Mouse (Mus musculus): ENCODE data around the gene Mdfi. TPM values are rescaled to one million over a fixed set of nuclear protein-coding genes. Genes with fewer than 3 reads are reported as not detected.

The Mdfi gene
- 1 to 10 TPM; 1.5 to 1.7 TPM for total RNA-seq (2021)

DNA sequence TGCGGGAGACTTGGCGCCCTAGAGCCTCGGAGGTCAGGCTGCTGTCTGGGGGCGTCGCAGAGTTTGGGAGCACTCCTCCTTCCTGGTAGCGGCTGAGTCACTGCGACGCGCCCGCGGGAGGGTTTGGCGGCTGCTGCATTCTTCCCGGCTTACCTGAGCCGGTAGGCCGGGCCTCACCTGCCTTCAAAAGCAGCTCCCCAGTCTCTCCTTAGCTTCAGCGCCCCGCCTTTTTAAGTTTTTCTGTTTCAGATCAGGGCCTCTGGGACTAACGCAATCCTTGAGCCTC is at the start of gene Mdfi:
Gene Mdfi, minus strand, starts transcription at position 210 of the 286 bp plus-strand sequence.
- DNase-seq (ENCODE audit: extremely low spot score in 1 of 2, low spot score in 2 of 2) = no peak
- intact Hi-C loops (cut with DNase I) = no loop called here

DNA sequence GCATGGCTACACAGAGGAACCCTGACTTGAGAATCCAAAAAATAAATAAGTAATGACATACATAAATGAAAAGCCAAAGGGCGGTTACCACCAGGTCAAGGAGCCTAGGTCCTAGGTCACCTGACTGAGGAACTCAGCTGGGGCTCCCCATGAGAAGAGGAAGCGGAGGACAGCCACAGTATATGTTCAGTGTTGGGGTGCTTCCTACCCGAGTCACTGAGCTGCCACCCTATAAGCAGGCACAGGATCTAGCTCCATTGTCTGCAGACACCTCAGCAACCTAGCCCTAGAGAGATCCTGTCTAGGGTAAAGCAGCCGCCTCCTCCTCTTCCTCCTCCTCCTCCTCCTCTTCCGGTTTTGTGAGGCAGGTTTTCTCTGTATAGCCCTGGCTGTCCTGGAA is 48.6 kb upstream of the Mdfi start:
- DNase-seq (ENCODE audit: extremely low spot score in 1 of 2, low spot score in 2 of 2) = no peak
- intact Hi-C loops (cut with DNase I) = no loop called here

DNA sequence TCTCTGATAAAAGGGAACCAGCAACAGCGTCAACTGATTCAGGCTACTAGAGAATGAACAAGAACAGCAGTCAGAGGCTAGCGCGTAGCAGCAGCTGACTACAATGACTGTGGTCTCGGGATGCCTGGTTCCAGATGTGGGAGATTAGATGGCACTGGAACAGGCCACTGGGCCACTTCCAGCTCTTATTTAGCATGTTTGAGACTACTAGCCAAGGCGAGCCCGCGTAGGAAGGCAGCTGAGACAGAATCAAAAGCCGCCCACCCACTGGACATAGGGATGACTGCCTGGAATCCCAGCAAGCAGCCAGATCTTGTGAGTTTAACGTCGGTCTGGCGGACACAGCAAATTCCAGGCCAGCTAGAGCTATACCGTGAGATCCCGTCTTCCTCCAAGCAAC is 46.8 kb upstream of the Mdfi start:
- DNase-seq (ENCODE audit: extremely low spot score in 1 of 2, low spot score in 2 of 2) = no peak
- intact Hi-C loops (cut with DNase I) = no loop called here

DNA sequence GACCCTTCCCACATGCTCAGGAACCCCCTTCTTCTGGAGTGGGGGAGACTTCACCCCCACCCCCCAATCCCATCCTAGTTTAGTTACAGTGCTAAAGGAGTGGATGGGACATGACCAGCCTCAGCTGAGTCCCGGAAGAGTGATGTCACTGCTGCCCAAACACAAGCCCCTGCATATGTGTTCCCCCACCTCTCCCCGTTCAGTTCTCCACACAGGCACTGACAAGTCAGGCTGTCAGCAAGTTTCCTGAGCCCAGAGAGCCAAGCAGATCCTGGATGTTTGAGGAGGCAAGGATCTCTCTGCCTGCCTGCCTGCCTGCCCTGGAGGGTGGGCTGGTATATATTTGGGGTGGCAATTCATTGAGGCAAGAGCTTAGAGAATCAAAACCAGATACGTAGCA is 44.7 kb upstream of the Mdfi start:
- intact Hi-C loops (cut with DNase I) = loop anchor here (5.0 kb wide), 1 partner anchor 168 kb away; no protein-coding TSS in a partner anchor
- DNase-seq (ENCODE audit: extremely low spot score in 1 of 2, low spot score in 2 of 2) = no peak

DNA sequence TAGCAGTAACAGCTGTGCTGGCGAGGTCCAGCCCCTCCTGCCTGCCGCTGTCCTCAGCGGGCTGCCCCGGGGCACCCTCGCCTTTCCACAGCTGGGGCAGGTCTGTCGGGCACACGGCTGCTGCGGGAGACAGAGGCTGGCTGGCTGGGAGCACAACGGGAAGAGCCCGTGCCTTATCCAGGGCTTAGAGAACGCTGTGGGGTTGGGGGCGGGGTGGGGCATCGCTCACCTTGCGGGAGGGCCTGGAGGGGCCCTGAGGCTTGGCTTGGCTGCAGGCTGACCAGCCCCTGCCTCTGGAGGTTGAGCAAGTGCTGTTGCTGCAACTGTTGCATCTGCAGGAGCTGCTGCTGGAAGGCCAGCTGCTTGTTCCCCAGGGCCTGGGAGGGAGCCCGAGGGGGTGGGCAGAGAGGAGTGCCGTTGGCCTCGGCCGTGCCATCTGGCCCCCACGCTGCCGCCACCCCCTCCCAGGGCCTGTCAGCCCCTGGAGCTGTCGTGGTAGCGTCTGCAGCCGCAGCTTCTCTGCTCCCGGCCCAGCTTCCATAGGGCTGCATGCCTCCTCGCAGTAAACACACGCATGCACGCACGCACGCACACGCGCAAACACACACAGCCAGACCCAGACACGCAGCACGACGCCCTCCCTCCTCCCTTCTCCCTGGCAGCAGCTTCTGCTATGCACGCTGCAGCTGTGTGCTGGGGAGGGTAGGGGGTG is 44.0 kb upstream of the Mdfi start:
- intact Hi-C loops (cut with DNase I) = loop anchor here (5.0 kb wide), 1 partner anchor 169 kb away; no protein-coding TSS in a partner anchor
- peak; percentile 64 to 82 for DNase-seq (ENCODE audit: extremely low spot score in 1 of 2, low spot score in 2 of 2)

DNA sequence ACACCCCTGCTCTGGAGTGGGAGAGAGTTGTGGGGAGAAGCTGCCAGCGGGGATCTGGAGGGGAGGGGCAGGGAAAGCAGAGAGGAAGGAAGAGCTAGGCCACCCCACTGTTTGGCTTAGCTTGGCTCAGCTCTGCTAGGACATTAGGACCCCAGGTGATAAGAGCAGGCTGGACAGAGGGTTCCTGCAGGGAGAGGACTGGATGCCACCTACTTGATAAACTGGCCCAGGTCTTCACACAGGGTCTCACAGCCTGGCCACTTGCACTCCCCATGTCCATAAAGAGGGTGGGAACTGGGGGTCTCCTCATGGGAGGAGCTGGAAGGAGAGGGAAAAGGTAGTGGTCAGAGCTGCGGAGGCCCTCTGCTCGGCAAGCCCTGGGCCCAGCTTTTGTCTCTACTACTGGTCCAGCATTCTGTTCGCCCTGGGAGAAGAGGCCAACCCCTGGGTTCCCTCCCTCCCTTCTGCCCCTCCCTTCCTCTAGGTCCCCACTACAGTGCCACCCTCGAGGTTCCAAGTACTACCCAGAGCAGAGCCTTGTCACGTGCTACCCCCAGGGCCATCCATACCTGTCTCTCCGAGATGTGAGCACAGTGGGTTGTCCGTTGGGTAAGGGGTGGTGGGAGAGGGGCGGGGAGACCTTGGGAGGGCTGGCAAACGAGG is 43.4 kb upstream of the Mdfi start:
- intact Hi-C loops (cut with DNase I) = loop anchor here (5.0 kb wide), 1 partner anchor 169 kb away; no protein-coding TSS in a partner anchor

DNA sequence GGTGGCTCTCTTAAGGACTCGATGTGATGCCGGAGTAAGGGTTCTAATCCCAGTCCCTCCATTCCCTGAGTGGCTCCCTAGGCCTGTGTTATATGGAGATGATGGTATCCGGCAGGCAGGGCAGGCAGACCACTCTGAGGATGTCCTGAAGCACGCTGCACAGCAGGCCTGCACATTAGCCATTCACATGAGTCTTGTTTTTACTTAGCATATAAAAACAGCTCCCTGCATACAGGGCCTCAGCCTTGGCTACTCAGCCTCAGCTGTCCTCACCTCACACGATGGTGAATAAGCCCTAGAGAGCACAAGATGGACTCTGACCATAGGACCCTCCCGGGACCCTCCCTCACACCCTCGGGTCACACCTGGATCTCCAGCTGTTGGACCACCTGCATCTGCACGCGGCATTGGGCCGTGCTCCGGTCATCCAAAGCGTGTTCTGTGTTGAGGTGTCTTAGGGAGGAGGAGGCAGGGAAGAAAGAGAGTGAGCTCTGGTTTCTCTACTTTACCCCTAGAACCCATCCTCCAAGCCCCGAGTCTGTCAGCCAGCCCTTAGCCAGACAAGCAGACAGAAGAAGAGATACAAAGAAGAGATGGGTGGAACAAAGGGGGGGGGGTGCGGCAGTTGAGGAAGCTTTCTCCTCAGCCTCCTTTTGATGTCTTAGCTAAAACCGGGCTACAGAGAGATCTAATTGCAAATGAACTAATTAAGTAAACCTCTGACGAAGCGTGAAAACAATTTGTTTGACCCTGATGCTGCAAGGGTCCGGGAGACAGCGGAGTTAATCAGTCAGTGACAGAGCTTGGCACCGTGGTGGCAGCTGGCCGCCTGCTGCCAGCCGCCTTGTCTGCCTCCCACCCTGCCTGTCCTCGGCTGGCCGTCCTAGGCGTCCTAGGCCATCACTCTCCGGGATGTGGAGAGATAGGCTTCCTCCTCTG is 42.6 kb upstream of the Mdfi start:
- DNase-seq (ENCODE audit: extremely low spot score in 1 of 2, low spot score in 2 of 2) = no peak
- intact Hi-C loops (cut with DNase I) = loop anchor here (5.0 kb wide), 1 partner anchor 170 kb away; no protein-coding TSS in a partner anchor

More for the DNA sequence above, 43.4 kb upstream of the Mdfi start:
- DNase-seq (ENCODE audit: extremely low spot score in 1 of 2, low spot score in 2 of 2) = no peak

DNA sequence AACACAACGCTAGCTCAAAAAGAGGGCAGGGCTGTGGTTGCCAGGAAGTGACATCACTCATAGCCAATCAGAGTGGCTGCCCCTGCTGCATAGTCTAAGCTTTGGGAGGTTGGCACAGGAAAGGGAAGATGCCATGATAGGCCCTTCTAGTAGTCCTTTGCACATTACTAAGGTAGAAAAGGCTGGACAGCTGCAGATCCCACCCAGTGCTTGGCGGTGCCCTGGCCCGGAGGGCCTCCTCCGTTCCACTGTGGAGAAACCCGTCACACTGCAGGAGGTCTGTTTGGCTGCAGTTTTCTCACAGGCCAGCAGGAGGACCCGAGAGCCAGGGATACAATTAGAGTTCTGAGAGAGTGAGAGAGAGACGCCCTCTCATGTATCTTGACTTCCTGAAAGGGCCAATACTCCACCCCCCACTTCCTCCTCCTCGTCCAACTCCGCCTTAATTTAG is 38.9 kb upstream of the Mdfi start:
- intact Hi-C loops (cut with DNase I) = loop anchor here (5.0 kb wide), 1 partner anchor 224 kb away; no protein-coding TSS in a partner anchor

DNA sequence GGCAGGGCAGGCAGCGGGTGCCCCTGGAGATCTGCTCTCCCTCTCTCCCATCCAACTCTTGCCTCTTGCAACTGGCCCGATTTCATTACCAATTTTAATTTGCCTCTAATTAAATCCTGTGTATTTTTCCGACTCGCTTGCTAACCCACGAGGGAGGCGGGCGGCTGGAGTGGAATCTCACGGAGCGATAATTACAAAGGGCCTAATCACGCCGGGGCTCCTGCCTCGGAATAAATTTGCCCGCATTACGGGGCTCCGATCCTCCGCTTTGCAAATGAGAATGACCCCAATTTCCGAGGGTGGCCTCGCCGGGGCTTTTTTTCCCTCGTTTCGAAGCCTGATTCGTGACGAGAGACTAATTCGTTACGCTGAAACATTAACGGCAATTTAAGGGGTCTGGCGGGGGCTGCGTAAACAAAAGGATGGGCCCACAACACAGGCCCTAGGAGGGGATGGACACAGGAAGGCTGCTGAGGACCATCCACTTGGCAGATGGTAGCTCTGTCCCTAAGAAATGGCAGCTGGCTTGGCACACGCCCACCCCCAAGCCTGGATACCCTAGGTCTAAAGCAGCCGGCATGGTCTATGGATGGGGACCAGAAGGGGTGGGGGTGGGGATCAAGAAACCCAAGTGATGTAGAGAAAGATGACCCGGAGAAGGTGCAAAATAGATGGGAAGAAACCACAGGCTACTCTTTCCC is 38.0 kb upstream of the Mdfi start:
- peak in 1 of 2 experiments; percentile 40 for DNase-seq (ENCODE audit: extremely low spot score in 1 of 2, low spot score in 2 of 2)
- intact Hi-C loops (cut with DNase I) = loop anchor here (5.0 kb wide), 1 partner anchor 225 kb away; no protein-coding TSS in a partner anchor

More for the DNA sequence above, 38.9 kb upstream of the Mdfi start:
- DNase-seq (ENCODE audit: extremely low spot score in 1 of 2, low spot score in 2 of 2) = peak; percentile 81 to 86

DNA sequence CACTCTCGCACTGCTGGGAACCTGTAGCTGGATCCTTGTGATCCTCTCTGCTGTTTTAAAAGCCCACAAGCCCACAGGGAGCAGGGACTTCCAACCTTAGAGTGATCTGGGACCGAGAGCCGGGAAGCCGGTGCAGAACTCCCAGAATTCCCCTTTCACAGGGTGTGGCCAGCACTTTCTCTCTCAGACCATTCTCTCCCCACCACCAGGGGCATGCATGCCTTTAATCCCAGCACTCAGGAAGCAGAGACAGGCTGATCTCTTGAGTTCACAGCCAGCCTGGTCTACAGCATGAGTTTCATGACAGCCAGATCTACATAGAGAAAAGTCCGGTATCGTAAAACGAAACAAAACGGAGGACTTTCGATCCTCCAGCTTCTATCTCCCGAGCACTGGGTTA is 35.4 kb upstream of the Mdfi start:
- DNase-seq (ENCODE audit: extremely low spot score in 1 of 2, low spot score in 2 of 2) = no peak
- intact Hi-C loops (cut with DNase I) = loop anchor here (5.0 kb wide), 1 partner anchor 227 kb away; no protein-coding TSS in a partner anchor

DNA sequence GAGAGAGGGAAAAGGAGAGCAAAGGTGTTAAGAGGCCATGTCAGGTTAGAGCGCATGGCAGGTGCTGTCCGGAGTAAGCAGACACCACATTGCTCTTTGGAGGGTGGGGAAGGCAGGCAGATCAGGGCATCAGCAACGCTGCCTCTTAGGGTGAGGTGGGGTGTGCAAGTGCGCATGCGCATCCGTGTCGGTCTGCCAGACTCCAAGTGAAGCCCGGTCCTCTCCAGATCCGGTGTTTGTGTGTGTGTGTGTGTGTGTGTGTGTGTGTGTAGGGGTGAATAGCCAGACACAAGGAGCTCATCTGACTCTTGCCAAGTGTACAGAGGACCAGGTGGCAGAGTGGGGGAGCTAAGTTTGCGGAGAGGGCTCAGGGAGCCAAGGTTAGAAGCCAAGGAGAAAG is 31.5 kb upstream of the Mdfi start:
- DNase-seq (ENCODE audit: extremely low spot score in 1 of 2, low spot score in 2 of 2) = no peak
- intact Hi-C loops (cut with DNase I) = no loop called here

DNA sequence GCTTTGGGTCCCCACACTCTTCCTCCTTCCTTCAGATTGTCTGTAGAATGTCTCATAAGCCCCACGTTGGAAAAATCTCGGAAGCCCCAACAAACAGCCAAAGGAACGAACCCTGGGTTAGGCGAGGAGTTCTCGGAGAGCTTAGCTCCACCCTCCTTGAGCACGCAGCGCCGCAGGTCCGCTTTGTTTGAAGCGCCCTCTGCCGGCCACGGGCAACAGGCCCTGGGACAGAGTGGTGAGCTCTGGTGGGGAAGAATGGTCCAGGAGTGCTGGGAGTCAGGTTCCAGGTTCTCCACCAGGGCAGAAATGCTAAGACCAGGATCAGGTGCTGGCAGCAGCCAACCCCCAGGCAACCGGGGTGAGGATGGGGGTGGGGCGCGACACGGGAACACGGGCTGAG is 30.0 kb upstream of the Mdfi start:
- peak; percentile 56 to 91 for DNase-seq (ENCODE audit: extremely low spot score in 1 of 2, low spot score in 2 of 2)
- intact Hi-C loops (cut with DNase I) = loop anchor here (2.0 kb wide), 1 partner anchor 72 kb away; no protein-coding TSS in a partner anchor

DNA sequence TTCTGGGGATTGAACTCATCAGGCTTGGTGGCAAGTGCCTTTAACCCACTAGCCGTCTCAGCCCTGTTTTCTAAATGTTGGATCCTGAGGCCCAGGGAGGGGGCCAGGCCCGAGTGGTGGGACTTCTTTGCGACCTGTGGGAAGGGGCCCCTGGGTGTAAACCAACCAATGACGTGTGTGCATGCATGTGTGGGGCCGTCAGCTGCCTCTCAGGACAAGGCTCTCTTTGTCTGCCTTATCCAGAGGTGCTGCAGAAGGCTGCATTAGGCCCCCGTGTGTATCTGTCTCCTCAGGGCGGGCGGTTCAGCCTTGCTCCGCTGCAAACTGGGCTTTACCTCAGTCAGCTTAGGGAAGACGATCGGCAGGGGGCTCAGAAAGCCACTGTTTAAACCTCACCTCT is 28.9 kb upstream of the Mdfi start:
- intact Hi-C loops (cut with DNase I) = no loop called here
- no peak for DNase-seq (ENCODE audit: extremely low spot score in 1 of 2, low spot score in 2 of 2)

DNA sequence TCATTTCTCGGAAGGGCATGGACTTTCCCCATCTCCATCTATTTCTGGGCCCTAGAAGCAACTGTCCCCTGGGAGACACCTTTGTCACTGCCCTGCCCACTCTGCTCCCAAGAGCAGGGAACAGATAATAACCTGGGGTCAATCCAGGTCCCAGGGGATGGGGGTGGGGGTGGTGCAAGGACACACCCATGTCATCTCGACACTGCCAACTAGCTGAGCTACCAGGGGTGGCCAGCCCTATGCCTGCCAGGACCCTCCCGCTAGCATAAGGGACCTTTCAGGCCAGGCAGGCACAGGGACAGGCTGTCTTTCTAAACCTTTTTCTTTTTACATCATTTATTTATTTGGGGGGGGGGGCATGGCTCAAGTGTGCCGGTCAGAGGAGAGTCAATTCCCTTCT is 28.5 kb upstream of the Mdfi start:
- intact Hi-C loops (cut with DNase I) = no loop called here
- no peak for DNase-seq (ENCODE audit: extremely low spot score in 1 of 2, low spot score in 2 of 2)

DNA sequence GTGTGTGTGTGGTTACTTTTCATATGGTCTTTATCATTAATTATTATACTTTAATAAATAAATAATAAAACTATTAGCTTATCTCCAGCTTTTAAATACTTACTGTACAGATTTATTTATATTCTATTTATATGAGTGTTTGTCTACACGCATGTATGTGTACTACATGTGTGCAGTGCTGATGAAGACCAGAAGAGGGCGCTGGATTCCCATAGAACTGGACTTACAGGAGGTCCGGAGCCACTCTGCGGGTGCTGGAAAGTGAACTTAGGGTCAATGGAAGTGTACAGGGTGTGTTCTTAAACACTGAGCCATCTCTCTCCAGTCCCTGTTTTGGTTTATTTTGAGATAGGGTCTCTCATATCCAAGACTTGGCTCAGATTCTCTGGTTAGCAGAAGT is 21.1 kb upstream of the Mdfi start:
- intact Hi-C loops (cut with DNase I) = no loop called here
- DNase-seq (ENCODE audit: extremely low spot score in 1 of 2, low spot score in 2 of 2) = no peak

DNA sequence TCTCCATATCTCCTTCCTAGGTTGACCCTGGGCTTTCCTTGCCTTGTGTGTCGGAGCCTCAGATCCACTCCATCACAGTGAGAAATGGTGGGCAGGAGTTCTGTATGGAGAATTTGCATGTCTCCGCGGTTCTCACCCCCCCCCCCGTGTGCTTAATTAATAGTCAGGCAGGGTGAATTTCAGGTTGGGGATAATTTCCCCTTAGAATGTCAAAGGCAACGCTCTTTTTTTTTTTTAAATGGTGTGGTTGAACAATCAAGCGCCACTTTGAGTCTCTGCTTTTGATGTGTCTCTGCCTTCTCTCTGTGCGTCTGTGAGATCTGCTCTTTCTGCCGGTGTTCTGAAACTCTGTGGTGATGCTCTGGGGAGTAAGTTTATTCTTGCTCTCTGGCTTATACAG is 20.4 kb upstream of the Mdfi start:
- intact Hi-C loops (cut with DNase I) = no loop called here
- no peak for DNase-seq (ENCODE audit: extremely low spot score in 1 of 2, low spot score in 2 of 2)

DNA sequence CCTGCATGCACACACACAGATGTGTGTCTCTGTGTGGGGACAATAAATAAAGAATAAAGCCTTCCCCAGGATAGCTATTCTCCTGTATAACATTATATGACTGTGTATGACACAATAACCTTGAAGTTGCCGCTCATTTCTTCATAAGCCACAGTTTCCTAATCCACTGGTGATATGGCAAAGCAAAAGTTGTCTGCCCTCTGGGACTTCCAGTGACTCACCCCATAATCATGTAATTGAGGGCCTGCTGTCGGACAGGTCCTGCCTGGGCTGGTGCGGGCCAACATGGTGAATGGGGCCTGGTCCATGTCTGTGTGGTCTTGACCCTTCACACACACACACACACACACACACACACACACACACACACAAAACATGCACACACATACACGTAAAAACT is 19.3 kb upstream of the Mdfi start:
- intact Hi-C loops (cut with DNase I) = no loop called here
- DNase-seq (ENCODE audit: extremely low spot score in 1 of 2, low spot score in 2 of 2) = no peak

DNA sequence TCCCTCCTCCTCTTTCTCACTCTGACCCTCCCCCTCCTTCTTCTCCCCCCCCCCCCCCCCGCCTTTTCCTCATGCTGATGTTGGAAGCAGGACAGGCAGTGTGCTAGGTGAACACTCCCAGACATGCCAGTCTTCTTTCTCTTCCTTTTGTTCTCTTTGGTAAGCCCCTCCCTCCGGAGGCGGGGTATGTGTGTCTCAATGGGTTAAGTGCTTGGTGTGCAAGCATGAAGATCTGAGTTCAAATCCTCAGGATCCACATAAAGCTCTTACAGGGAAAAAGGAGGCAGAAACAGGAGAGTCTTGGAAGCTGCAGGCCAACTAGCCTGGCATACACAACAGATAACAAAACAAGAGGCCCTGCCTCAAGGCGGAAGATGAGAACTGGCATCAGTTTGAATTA is 18.8 kb upstream of the Mdfi start:
- intact Hi-C loops (cut with DNase I) = no loop called here
- DNase-seq (ENCODE audit: extremely low spot score in 1 of 2, low spot score in 2 of 2) = no peak

Measured in left cerebral cortex, postnatal 10 days (tissue).